In genomic region chr2:13767532-13768411, GRCm38 (mm10) we compare ENCODE assay signal across 18 mouse cellular contexts. TPM values are rescaled to one million over a fixed set of nuclear protein-coding genes. Genes with fewer than 3 reads are reported as not detected.
DNase-seq lines count a peak whose midpoint lies in the region; ATAC-seq and TF ChIP-seq lines count a peak whose summit lies in the region.
"Had no signal": no experiment of that assay in that cellular context is flagged by ENCODE, and none has a peak within 500 bp of the region (broad histone marks: within the 10 kb centered on the region; RNA-seq: fewer than 3 reads in every experiment).

No protein-coding gene starts in this region.

- no peaks in the 10 kb centered on the region for H3K27me3 ChIP-seq in cerebellum, adult 2 months (ENCODE audit: control insufficient read depth, insufficient read depth, low read length)
- no peaks in the 10 kb centered on the region for H3K27me3 ChIP-seq in heart, postnatal 0 days (ENCODE audit: control insufficient read depth, insufficient read depth, low read length)
- no peaks in the 10 kb centered on the region for H3K27me3 ChIP-seq in lung, embryonic 16.5 days (ENCODE audit: control insufficient read depth, insufficient read depth, low read depth, low read length)
- no peaks in the 10 kb centered on the region for H3K27me3 ChIP-seq in lung, postnatal 0 days (replicated peaks; ENCODE audit: insufficient read depth, low read length)
- H3K27me3 ChIP-seq: forebrain, embryonic 15.5 days; liver, embryonic 12.5 days had no signal

- no peak overlapping the region for H3K4me3 ChIP-seq in cerebellum, adult 2 months (replicated peaks; ENCODE audit: insufficient read depth, low read depth, low read length)
- no peak overlapping the region for H3K4me3 ChIP-seq in heart, postnatal 0 days (ENCODE audit: low read depth, low read length)
- H3K4me3 ChIP-seq in lung, embryonic 16.5 days (ENCODE audit: low read length), result no peak overlapping the region
- H3K4me3 ChIP-seq in lung, postnatal 0 days (ENCODE audit: low read depth, low read length), result no peak overlapping the region
- H3K4me3 ChIP-seq: forebrain, embryonic 15.5 days; liver, embryonic 12.5 days; myocyte had no signal

- no peak for TF ChIP-seq EP300 in heart, postnatal 0 days (IDR thresholded peaks at IDR 0.05; ENCODE audit: low read depth)
- TF ChIP-seq EP300 in lung, postnatal 0 days (IDR thresholded peaks at IDR 0.05), result no peak

- no peak for TF ChIP-seq CTCF in cerebellum, adult 2 months (IDR thresholded peaks at IDR 0.05; ENCODE audit: borderline replicate concordance, insufficient read depth, low read depth, low read length)
- no peak for TF ChIP-seq CTCF in heart, postnatal 0 days (IDR thresholded peaks at IDR 0.05; ENCODE audit: low read depth)
- TF ChIP-seq CTCF in lung, postnatal 0 days (IDR thresholded peaks at IDR 0.05), result no peak

- WGBS in cerebellum, adult 2 months, result 67% methylated on average over 9 of the region's 9 CpGs
- WGBS in heart, postnatal 0 days, result 56% methylated on average over 9 of the region's 9 CpGs
- WGBS in lung, embryonic 16.5 days, result 41% methylated on average over 9 of the region's 9 CpGs
- WGBS in lung, postnatal 0 days, result 30% methylated on average over 9 of the region's 9 CpGs

- no peaks in the 10 kb centered on the region; the same call in 1 of the 2 replicates for H3K4me1 ChIP-seq in cerebellum, adult 2 months (ENCODE audit: control insufficient read depth, insufficient read depth, low read length)
- no peaks in the 10 kb centered on the region for H3K4me1 ChIP-seq in heart, postnatal 0 days (ENCODE audit: control insufficient read depth, insufficient read depth)
- H3K4me1 ChIP-seq in lung, embryonic 16.5 days (replicated peaks; ENCODE audit: control insufficient read depth, insufficient read depth, low read length), result no peaks in the 10 kb centered on the region
- no peaks in the 10 kb centered on the region for H3K4me1 ChIP-seq in lung, postnatal 0 days (ENCODE audit: insufficient read depth, low read depth, low read length)
- H3K4me1 ChIP-seq: forebrain, embryonic 15.5 days; liver, embryonic 12.5 days had no signal

- 0 out of 2 replicates have a peak overlapping the region, but pooled peaks have one; percentile 30 for H3K27ac ChIP-seq in cerebellum, adult 2 months (ENCODE audit: insufficient read depth, low read length)
- peak overlapping the region; percentile 1; the same call in 1 of the 2 replicates for H3K27ac ChIP-seq in heart, postnatal 0 days (ENCODE audit: low read depth)
- peak overlapping the region; percentile 18; the same call in 1 of the 2 replicates for H3K27ac ChIP-seq in lung, embryonic 16.5 days (ENCODE audit: low read length)
- no peak overlapping the region for H3K27ac ChIP-seq in lung, postnatal 0 days (ENCODE audit: low read length)
- H3K27ac ChIP-seq: forebrain, embryonic 15.5 days; liver, embryonic 12.5 days had no signal

- H3K4me2 ChIP-seq in heart, postnatal 0 days (ENCODE audit: low read depth, low read length), result no peak overlapping the region
- H3K4me2 ChIP-seq in lung, embryonic 16.5 days (ENCODE audit: low read depth, low read length), result no peak overlapping the region
- H3K4me2 ChIP-seq in lung, postnatal 0 days (replicated peaks; ENCODE audit: low read depth, low read length), result no peak overlapping the region
- H3K4me2 ChIP-seq: forebrain, embryonic 15.5 days; liver, embryonic 12.5 days; midbrain, embryonic 11.5 days had no signal

- H3K9ac ChIP-seq in heart, postnatal 0 days (replicated peaks; ENCODE audit: low read depth, low read length), result no peak overlapping the region
- H3K9ac ChIP-seq in lung, embryonic 16.5 days (ENCODE audit: low read length), result no peak overlapping the region
- no peak overlapping the region for H3K9ac ChIP-seq in lung, postnatal 0 days (replicated peaks; ENCODE audit: low read depth)
- H3K9ac ChIP-seq: forebrain, embryonic 15.5 days; liver, embryonic 12.5 days had no signal

- intact Hi-C loops in heart, postnatal 14 days (cut with DNase I), result no loop called here

- no peaks in the 10 kb centered on the region for H3K9me3 ChIP-seq in heart, postnatal 0 days (replicated peaks; ENCODE audit: control insufficient read depth, low read length)
- H3K9me3 ChIP-seq in lung, embryonic 16.5 days (ENCODE audit: control insufficient read depth, low read length), result no peaks in the 10 kb centered on the region
- no peaks in the 10 kb centered on the region for H3K9me3 ChIP-seq in lung, postnatal 0 days (ENCODE audit: low read length)
- H3K9me3 ChIP-seq: forebrain, embryonic 15.5 days; liver, embryonic 12.5 days had no signal

- no peak for DNase-seq in cerebellum, adult 2 months
- no peak for DNase-seq in cerebellum, adult 11 months
- no peak for DNase-seq in heart, postnatal 0 days (ENCODE audit: low spot score)
- no peak for DNase-seq in heart, postnatal 14 days
- DNase-seq in lung, postnatal 0 days (ENCODE audit: low spot score), result no peak
- no peak for DNase-seq in natural killer cell, adult 2 months (ENCODE audit: low spot score in 2 of 2)
- DNase-seq: adrenal gland, adult 2 months; cerebellum, adult 8-10 months; embryo, embryonic 11 days; kidney, postnatal 36 days; lung, postnatal 4 days; thymus, postnatal 4 days had no signal

- no peak; the same call in none of the 2 replicates for ATAC-seq in heart, postnatal 0 days (ENCODE audit: insufficient read depth, low read depth)
- peak; percentile 56 for ATAC-seq in lung, embryonic 16.5 days (ENCODE audit: low read depth)
- no peak for ATAC-seq in lung, postnatal 0 days
- ATAC-seq in monocyte, adult 5-6 weeks (replicated peaks; ENCODE audit: insufficient number of reproducible peaks, low FRiP score, low TSS enrichment, poor library complexity, severe bottlenecking), result peak; percentile 31; the same call in 1 of the 2 replicates
- ATAC-seq: forebrain, embryonic 15.5 days; liver, embryonic 12.5 days had no signal

- no peaks in the 10 kb centered on the region for H3K36me3 ChIP-seq in heart, postnatal 0 days (replicated peaks; ENCODE audit: control insufficient read depth, insufficient read depth, low read length)
- no peaks in the 10 kb centered on the region for H3K36me3 ChIP-seq in lung, embryonic 16.5 days (ENCODE audit: control insufficient read depth, insufficient read depth, low read length)
- no peaks in the 10 kb centered on the region for H3K36me3 ChIP-seq in lung, postnatal 0 days (ENCODE audit: insufficient read depth, low read length)
- H3K36me3 ChIP-seq: forebrain, embryonic 15.5 days; liver, embryonic 12.5 days had no signal

- TF ChIP-seq POLR2A in cerebellum, adult 2 months (IDR thresholded peaks at IDR 0.05; ENCODE audit: borderline replicate concordance, insufficient read depth, low read length), result no peak

RNA-seq across cellular contexts. Expression of gene St8sia6, which starts 26.1 kb away (rescaled TPM):
- polyA plus RNA-seq in cerebellum, adult 2 months (2012; rRNA removed), result 0.93 and 1.0 TPM in 2 replicates
- 0.89 and 9.1 TPM in 2 replicates for total RNA-seq in heart, postnatal 0 days (2014; rRNA removed; ENCODE audit: low replicate concordance)
- polyA plus RNA-seq in heart, postnatal 0 days (2015; fragmentation: Nextera tagmentation; extraction: Ambion mirVana), result 0.47 and 0.70 TPM in 2 replicates
- 1 to 10 TPM; 2.3 to 2.5 TPM for total RNA-seq in heart, postnatal 14 days (2021)
- polyA plus RNA-seq in lung, embryonic 16.5 days (2015; fragmentation: Nextera tagmentation; extraction: Ambion mirVana), result 0.78 and 1.4 TPM in 2 replicates
- 0.26 and 0.49 TPM in 2 replicates for polyA plus RNA-seq in lung, postnatal 0 days (2015; fragmentation: Nextera tagmentation; extraction: Ambion mirVana)
- 2.9 to 11.8 TPM (median 5.1 TPM) in 3 replicates for total RNA-seq in monocyte, adult 5-6 weeks (2017)

Comparison
In these comparisons a context has a peak if more than half of its experiments do, and no peak if none do; other contexts are left out.
1. ATAC-seq: peak in lung, embryonic 16.5 days (single experiment) and monocyte, adult 5-6 weeks (single experiment); none in heart, postnatal 0 days (single experiment) and lung, postnatal 0 days (single experiment).